ENCODE assay signal across 8 mouse cellular contexts in genomic region chr12:105562056-105562820, GRCm38 (mm10). TPM values are rescaled to one million over a fixed set of nuclear protein-coding genes. Genes with fewer than 3 reads are reported as not detected.
DNase-seq lines count a peak whose midpoint lies in the region; ATAC-seq lines count a peak whose summit lies in the region.

No protein-coding gene starts in this region.

- H3K4me3 ChIP-seq in kidney, embryonic 15.5 days (replicated peaks), result peak overlapping the region; percentile 43
- H3K4me3 ChIP-seq in forebrain, embryonic 13.5 days, result peak overlapping the region; percentile 33; the same call in 1 of the 2 replicates
- H3K4me3 ChIP-seq in hindbrain, embryonic 15.5 days, result peak overlapping the region; percentile 36
- peak overlapping the region; percentile 29; the same call in 1 of the 2 replicates for H3K4me3 ChIP-seq in neural tube, embryonic 12.5 days

- H3K36me3 ChIP-seq in kidney, embryonic 15.5 days, result no peaks in the 10 kb centered on the region
- no peaks in the 10 kb centered on the region for H3K36me3 ChIP-seq in forebrain, embryonic 13.5 days (ENCODE audit: poor library complexity, severe bottlenecking)
- no peaks in the 10 kb centered on the region for H3K36me3 ChIP-seq in hindbrain, embryonic 15.5 days
- H3K36me3 ChIP-seq in neural tube, embryonic 12.5 days, result no peaks in the 10 kb centered on the region

- no peak overlapping the region for H3K27ac ChIP-seq in kidney, embryonic 15.5 days
- H3K27ac ChIP-seq in forebrain, embryonic 13.5 days, result no peak overlapping the region
- H3K27ac ChIP-seq in hindbrain, embryonic 15.5 days (replicated peaks), result no peak overlapping the region
- no peak overlapping the region for H3K27ac ChIP-seq in neural tube, embryonic 12.5 days

- peaks cover 47% of the 10 kb centered on the region for H3K27me3 ChIP-seq in kidney, embryonic 15.5 days
- H3K27me3 ChIP-seq in forebrain, embryonic 13.5 days, result peaks cover 46% of the 10 kb centered on the region
- peaks cover 37% of the 10 kb centered on the region for H3K27me3 ChIP-seq in hindbrain, embryonic 15.5 days
- peaks cover 38% of the 10 kb centered on the region for H3K27me3 ChIP-seq in neural tube, embryonic 12.5 days (replicated peaks)

- no peak for DNase-seq in kidney, postnatal 14 days
- no peak for DNase-seq in c-Kit-positive CD71-positive TER-119-positive erythroid progenitor cells, embryonic 14.5 days (ENCODE audit: low spot score)
- DNase-seq in thymus, postnatal 14 days, result no peak
- DNase-seq in urinary bladder, postnatal 25 days (ENCODE audit: low spot score), result no peak

- H3K4me2 ChIP-seq in kidney, embryonic 15.5 days, result peak overlapping the region; percentile 70
- peak overlapping the region; percentile 66 for H3K4me2 ChIP-seq in forebrain, embryonic 13.5 days
- H3K4me2 ChIP-seq in hindbrain, embryonic 15.5 days, result peak overlapping the region; percentile 75
- peak overlapping the region; percentile 66 for H3K4me2 ChIP-seq in neural tube, embryonic 12.5 days (replicated peaks)

- WGBS in kidney, embryonic 15.5 days, result 34% methylated on average over 8 of the region's 8 CpGs
- 35% methylated on average over 8 of the region's 8 CpGs for WGBS in forebrain, embryonic 13.5 days
- 39% methylated on average over 8 of the region's 8 CpGs for WGBS in hindbrain, embryonic 15.5 days
- 33% methylated on average over 8 of the region's 8 CpGs for WGBS in neural tube, embryonic 12.5 days

- H3K9ac ChIP-seq in kidney, embryonic 15.5 days, result peak overlapping the region; percentile 37
- H3K9ac ChIP-seq in forebrain, embryonic 13.5 days, result no peak overlapping the region
- no peak overlapping the region for H3K9ac ChIP-seq in hindbrain, embryonic 15.5 days
- H3K9ac ChIP-seq in neural tube, embryonic 12.5 days, result no peak overlapping the region

- peak; percentile 15; the same call in 1 of the 2 replicates for ATAC-seq in kidney, embryonic 15.5 days (replicated peaks; ENCODE audit: low FRiP score)
- ATAC-seq in forebrain, embryonic 13.5 days, result no peak
- no peak for ATAC-seq in hindbrain, embryonic 15.5 days (ENCODE audit: low FRiP score, low read depth)
- ATAC-seq in neural tube, embryonic 12.5 days (ENCODE audit: low FRiP score, low read depth), result no peak

- H3K4me1 ChIP-seq in kidney, embryonic 15.5 days, result peaks cover 36% of the 10 kb centered on the region
- peaks cover 17% of the 10 kb centered on the region for H3K4me1 ChIP-seq in forebrain, embryonic 13.5 days
- peaks cover 28% of the 10 kb centered on the region for H3K4me1 ChIP-seq in hindbrain, embryonic 15.5 days (replicated peaks)
- peaks cover 17% of the 10 kb centered on the region for H3K4me1 ChIP-seq in neural tube, embryonic 12.5 days

- peaks cover 7% of the 10 kb centered on the region; the same call in 1 of the 2 replicates for H3K9me3 ChIP-seq in kidney, embryonic 15.5 days (replicated peaks)
- H3K9me3 ChIP-seq in forebrain, embryonic 13.5 days (replicated peaks), result peaks cover 5% of the 10 kb centered on the region
- H3K9me3 ChIP-seq in hindbrain, embryonic 15.5 days, result no peaks in the 10 kb centered on the region
- H3K9me3 ChIP-seq in neural tube, embryonic 12.5 days, result no peaks in the 10 kb centered on the region

RNA-seq across cellular contexts. Expression of gene Bdkrb2, which starts 0.8 kb away (rescaled TPM):
- polyA plus RNA-seq in kidney, embryonic 15.5 days (2015; fragmentation: Nextera tagmentation; extraction: Ambion mirVana), result 1.1 and 1.6 TPM in 2 replicates
- 0.21 and 0.29 TPM in 2 replicates for polyA plus RNA-seq in forebrain, embryonic 13.5 days (2015; fragmentation: Nextera tagmentation; extraction: Ambion mirVana)
- 2.1 TPM in 2 replicates for polyA plus RNA-seq in hindbrain, embryonic 15.5 days (2015; fragmentation: Nextera tagmentation; extraction: Ambion mirVana)
- 2.0 and 2.7 TPM in 2 replicates for polyA plus RNA-seq in neural tube, embryonic 12.5 days (2016; fragmentation: Nextera tagmentation; extraction: Ambion mirVana)

RNA-seq across cellular contexts. Expression of gene Bdkrb1, which starts 40.6 kb away (rescaled TPM):
- 0.12 TPM in 1 of 2 replicates, not detected in the other for polyA plus RNA-seq in kidney, embryonic 15.5 days (2015; fragmentation: Nextera tagmentation; extraction: Ambion mirVana)
- not detected in 2 replicates for polyA plus RNA-seq in forebrain, embryonic 13.5 days (2015; fragmentation: Nextera tagmentation; extraction: Ambion mirVana)
- 0.39 and 0.42 TPM in 2 replicates for polyA plus RNA-seq in hindbrain, embryonic 15.5 days (2015; fragmentation: Nextera tagmentation; extraction: Ambion mirVana)
- polyA plus RNA-seq in neural tube, embryonic 12.5 days (2016; fragmentation: Nextera tagmentation; extraction: Ambion mirVana), result not detected in 2 replicates
